13 mouse cellular contexts compared by ENCODE assay signal in genomic region chr11:75141913-75142312, GRCm38 (mm10). TPM values are rescaled to one million over a fixed set of nuclear protein-coding genes. Genes with fewer than 3 reads are reported as not detected.
DNase-seq lines count a peak whose midpoint lies in the region; ATAC-seq lines count a peak whose summit lies in the region.
"Had no signal": no experiment of that assay in that cellular context is flagged by ENCODE, and none has a peak within 500 bp of the region (broad histone marks: within the 10 kb centered on the region; RNA-seq: fewer than 3 reads in every experiment).

No protein-coding gene starts in this region.

- H3K27ac ChIP-seq in heart, embryonic 10.5 days = peak overlapping the region; percentile 1
- peak overlapping the region; percentile 74 for H3K27ac ChIP-seq in lung, embryonic 16.5 days (ENCODE audit: low read length)
- H3K27ac ChIP-seq in embryonic facial prominence, embryonic 14.5 days (replicated peaks; ENCODE audit: low read depth, low read length) = peak overlapping the region; percentile 76
- H3K27ac ChIP-seq in stomach, embryonic 14.5 days (ENCODE audit: low read length) = peak overlapping the region; percentile 91
- H3K27ac ChIP-seq: hindbrain, postnatal 0 days had no signal

- H3K4me3 ChIP-seq in heart, embryonic 10.5 days = no peak overlapping the region
- no peak overlapping the region for H3K4me3 ChIP-seq in lung, embryonic 16.5 days (ENCODE audit: low read length)
- no peak overlapping the region for H3K4me3 ChIP-seq in embryonic facial prominence, embryonic 14.5 days (ENCODE audit: low read depth, low read length)
- no peak overlapping the region for H3K4me3 ChIP-seq in stomach, embryonic 14.5 days (ENCODE audit: low read depth, low read length)

- H3K4me2 ChIP-seq in lung, embryonic 16.5 days (ENCODE audit: low read depth, low read length) = no peak overlapping the region
- no peak overlapping the region for H3K4me2 ChIP-seq in embryonic facial prominence, embryonic 14.5 days (ENCODE audit: low read depth, low read length)
- H3K4me2 ChIP-seq in stomach, embryonic 14.5 days (replicated peaks; ENCODE audit: low read depth, low read length) = no peak overlapping the region

- no peaks in the 10 kb centered on the region for H3K27me3 ChIP-seq in heart, embryonic 10.5 days (ENCODE audit: insufficient read depth, poor library complexity, severe bottlenecking)
- no peaks in the 10 kb centered on the region for H3K27me3 ChIP-seq in lung, embryonic 16.5 days (ENCODE audit: control insufficient read depth, insufficient read depth, low read depth, low read length)
- no peaks in the 10 kb centered on the region for H3K27me3 ChIP-seq in embryonic facial prominence, embryonic 14.5 days (replicated peaks; ENCODE audit: control insufficient read depth, insufficient read depth, low read length)
- H3K27me3 ChIP-seq in stomach, embryonic 14.5 days (ENCODE audit: control insufficient read depth, insufficient read depth, low read length) = no peaks in the 10 kb centered on the region

- intact Hi-C loops in heart, postnatal 36 days (cut with DNase I) = no loop called here

- H3K9me3 ChIP-seq in heart, embryonic 10.5 days = no peaks in the 10 kb centered on the region
- H3K9me3 ChIP-seq in lung, embryonic 16.5 days (ENCODE audit: control insufficient read depth, low read length) = no peaks in the 10 kb centered on the region
- no peaks in the 10 kb centered on the region for H3K9me3 ChIP-seq in embryonic facial prominence, embryonic 14.5 days (ENCODE audit: control insufficient read depth, low read length)
- no peaks in the 10 kb centered on the region for H3K9me3 ChIP-seq in stomach, embryonic 14.5 days (ENCODE audit: control insufficient read depth, low read depth, low read length)

- peak; percentile 20 for ATAC-seq in lung, embryonic 16.5 days (ENCODE audit: low read depth)
- peak; percentile 45; the same call in 1 of the 2 replicates for ATAC-seq in embryonic facial prominence, embryonic 14.5 days (ENCODE audit: low read depth)
- peak; percentile 46; the same call in 1 of the 2 replicates for ATAC-seq in stomach, embryonic 14.5 days (ENCODE audit: insufficient number of reproducible peaks, insufficient read depth, low FRiP score, low read depth)
- no peak for ATAC-seq in activated CD4-positive, CD25-positive, alpha-beta regulatory T cell, adult 4 months
- ATAC-seq: forebrain, postnatal 0 days; hindbrain, postnatal 0 days had no signal

- H3K9ac ChIP-seq in lung, embryonic 16.5 days (ENCODE audit: low read length) = 0 out of 2 replicates have a peak overlapping the region, but pooled peaks have one; percentile 13
- no peak overlapping the region for H3K9ac ChIP-seq in embryonic facial prominence, embryonic 14.5 days (ENCODE audit: low read depth, low read length)
- H3K9ac ChIP-seq in stomach, embryonic 14.5 days (replicated peaks; ENCODE audit: low read depth, low read length) = no peak overlapping the region
- H3K9ac ChIP-seq: forebrain, postnatal 0 days had no signal

- WGBS in heart, embryonic 10.5 days = 41% methylated on average over 1 of the region's 1 CpGs
- WGBS in lung, embryonic 16.5 days = 30% methylated on average over 1 of the region's 1 CpGs
- 20% methylated on average over 1 of the region's 1 CpGs for WGBS in embryonic facial prominence, embryonic 14.5 days
- WGBS in stomach, embryonic 14.5 days = 20% methylated on average over 1 of the region's 1 CpGs

- peaks cover 60% of the 10 kb centered on the region for H3K4me1 ChIP-seq in heart, embryonic 10.5 days
- peaks cover 42% of the 10 kb centered on the region for H3K4me1 ChIP-seq in lung, embryonic 16.5 days (replicated peaks; ENCODE audit: control insufficient read depth, insufficient read depth, low read length)
- H3K4me1 ChIP-seq in embryonic facial prominence, embryonic 14.5 days (ENCODE audit: control insufficient read depth, insufficient read depth, low read length) = peaks cover 52% of the 10 kb centered on the region
- peaks cover 57% of the 10 kb centered on the region for H3K4me1 ChIP-seq in stomach, embryonic 14.5 days (ENCODE audit: control insufficient read depth, insufficient read depth, low read length)

- peaks cover 26% of the 10 kb centered on the region for H3K36me3 ChIP-seq in heart, embryonic 10.5 days
- peaks cover 10% of the 10 kb centered on the region for H3K36me3 ChIP-seq in lung, embryonic 16.5 days (ENCODE audit: control insufficient read depth, insufficient read depth, low read length)
- peaks cover 21% of the 10 kb centered on the region for H3K36me3 ChIP-seq in embryonic facial prominence, embryonic 14.5 days (ENCODE audit: control insufficient read depth, insufficient read depth, low read length)
- H3K36me3 ChIP-seq in stomach, embryonic 14.5 days (ENCODE audit: control insufficient read depth, insufficient read depth, low read length) = peaks cover 13% of the 10 kb centered on the region

- no peak for DNase-seq in heart, embryonic 10.5 days (ENCODE audit: low spot score)
- no peak for DNase-seq in heart, postnatal 36 days
- DNase-seq in lung, postnatal 36 days = no peak
- peak; percentile 76 for DNase-seq in embryonic facial prominence, embryonic 14.5 days (ENCODE audit: low spot score)
- no peak for DNase-seq in cerebellum, postnatal 14 days
- DNase-seq: adrenal gland, adult 2 months; cerebellum, adult 2 months; forebrain, postnatal 0 days; thymus, postnatal 4 days had no signal

RNA-seq across cellular contexts. Expression of gene Hic1, which starts 27.4 kb away (rescaled TPM):
- polyA plus RNA-seq in heart, embryonic 10.5 days (2016; fragmentation: Nextera tagmentation; extraction: Ambion mirVana) = 1.9 and 2.1 TPM in 2 replicates
- total RNA-seq in heart, postnatal 36 days (2021) = 10 to 100 TPM; 14.8 to 22.8 TPM
- polyA plus RNA-seq in lung, embryonic 16.5 days (2015; fragmentation: Nextera tagmentation; extraction: Ambion mirVana) = 8.4 and 8.5 TPM in 2 replicates
- 13.1 and 17.8 TPM in 2 replicates for polyA plus RNA-seq in embryonic facial prominence, embryonic 14.5 days (2014; fragmentation: Nextera tagmentation; extraction: Ambion mirVana)
- polyA plus RNA-seq in stomach, embryonic 14.5 days (2014; fragmentation: Nextera tagmentation; extraction: Ambion mirVana) = 13.8 and 16.9 TPM in 2 replicates
- polyA plus RNA-seq in activated CD4-positive, CD25-positive, alpha-beta regulatory T cell, adult 4 months (2017; shearing (Covaris generic)) = under 1 TPM in 1 of 2 experiments, not detected in 1; 0.38 TPM

RNA-seq across cellular contexts. Expression of gene Ovca2, which starts 36.7 kb away (rescaled TPM):
- polyA plus RNA-seq in heart, embryonic 10.5 days (2016; fragmentation: Nextera tagmentation; extraction: Ambion mirVana) = 24.0 and 29.0 TPM in 2 replicates
- 1 to 10 TPM; 5.3 to 7.2 TPM for total RNA-seq in heart, postnatal 36 days (2021)
- polyA plus RNA-seq in lung, embryonic 16.5 days (2015; fragmentation: Nextera tagmentation; extraction: Ambion mirVana) = 24.0 and 24.2 TPM in 2 replicates
- polyA plus RNA-seq in embryonic facial prominence, embryonic 14.5 days (2014; fragmentation: Nextera tagmentation; extraction: Ambion mirVana) = 23.1 and 26.5 TPM in 2 replicates
- polyA plus RNA-seq in stomach, embryonic 14.5 days (2014; fragmentation: Nextera tagmentation; extraction: Ambion mirVana) = 26.7 and 29.1 TPM in 2 replicates
- polyA plus RNA-seq in activated CD4-positive, CD25-positive, alpha-beta regulatory T cell, adult 4 months (2017; shearing (Covaris generic)) = 10 to 100 TPM; 28.4 to 32.8 TPM

RNA-seq across cellular contexts. Expression of gene Dph1, which starts 49.1 kb away (rescaled TPM):
- polyA plus RNA-seq in heart, embryonic 10.5 days (2016; fragmentation: Nextera tagmentation; extraction: Ambion mirVana) = 26.8 and 28.0 TPM in 2 replicates
- 1 to 10 TPM; 9.0 to 9.7 TPM for total RNA-seq in heart, postnatal 36 days (2021)
- 17.1 and 17.9 TPM in 2 replicates for polyA plus RNA-seq in lung, embryonic 16.5 days (2015; fragmentation: Nextera tagmentation; extraction: Ambion mirVana)
- 22.5 and 23.8 TPM in 2 replicates for polyA plus RNA-seq in embryonic facial prominence, embryonic 14.5 days (2014; fragmentation: Nextera tagmentation; extraction: Ambion mirVana)
- polyA plus RNA-seq in stomach, embryonic 14.5 days (2014; fragmentation: Nextera tagmentation; extraction: Ambion mirVana) = 20.1 and 20.5 TPM in 2 replicates
- polyA plus RNA-seq in activated CD4-positive, CD25-positive, alpha-beta regulatory T cell, adult 4 months (2017; shearing (Covaris generic)) = 1 to 10 TPM; 8.3 to 9.6 TPM

RNA-seq across cellular contexts. Expression of gene Rtn4rl1, which starts 51.7 kb away (rescaled TPM):
- 9.7 and 16.6 TPM in 2 replicates for polyA plus RNA-seq in heart, embryonic 10.5 days (2016; fragmentation: Nextera tagmentation; extraction: Ambion mirVana)
- 10 to 100 TPM in 1 of 2 experiments, 1 to 10 TPM in 1; 6.0 to 10.0 TPM for total RNA-seq in heart, postnatal 36 days (2021)
- 2.0 and 2.9 TPM in 2 replicates for polyA plus RNA-seq in lung, embryonic 16.5 days (2015; fragmentation: Nextera tagmentation; extraction: Ambion mirVana)
- 4.9 TPM in 2 replicates for polyA plus RNA-seq in embryonic facial prominence, embryonic 14.5 days (2014; fragmentation: Nextera tagmentation; extraction: Ambion mirVana)
- 0.88 and 1.7 TPM in 2 replicates for polyA plus RNA-seq in stomach, embryonic 14.5 days (2014; fragmentation: Nextera tagmentation; extraction: Ambion mirVana)
- polyA plus RNA-seq in activated CD4-positive, CD25-positive, alpha-beta regulatory T cell, adult 4 months (2017; shearing (Covaris generic)) = 1 to 10 TPM; 1.6 to 1.8 TPM

Comparison
In these comparisons a context has a peak if more than half of its experiments do, and no peak if none do; other contexts are left out.
1. H3K27ac ChIP-seq: peak in every context shown above with its lines; median percentile 91 in stomach, embryonic 14.5 days; 76 in embryonic facial prominence, embryonic 14.5 days; 74 in lung, embryonic 16.5 days; 1 in heart, embryonic 10.5 days.